Mouse (Mus musculus) myocyte (in vitro differentiated cells): ENCODE measurements around the gene Slc2a5. TPM values are rescaled to one million over a fixed set of nuclear protein-coding genes. Genes with fewer than 3 reads are reported as not detected.
A peak's percentile ranks its signal among the peaks of the same experiment; 100 is the strongest.

Experiments used
- H3K27me3 ChIP-seq: one replicate; pipeline ENCODE4 v1.6.1; 2011; ENCODE audit not compliant: control insufficient read depth, insufficient read depth, insufficient read length
- H3K36me3 ChIP-seq: one replicate; pipeline ENCODE4 v1.6.1; 2011; ENCODE audit not compliant: control insufficient read depth, insufficient read depth
- H3K4me2 ChIP-seq: one replicate; pipeline ENCODE4 v1.6.1; 2011; ENCODE audit warnings: low read depth, control low read depth
- H3K4me3 ChIP-seq: one replicate; pipeline ENCODE4 v1.5.1; 2011; ENCODE audit warnings: mild to moderate bottlenecking, control low read depth, moderate library complexity
- H3K79me2 ChIP-seq: one replicate; pipeline ENCODE4 v1.6.1; 2011; ENCODE audit not compliant: control insufficient read depth, insufficient read depth
- H3ac ChIP-seq: one replicate; pipeline ENCODE4 v1.6.1; 2011; ENCODE audit not compliant: control insufficient read depth, insufficient read length
- CEBPB ChIP-seq: IDR thresholded peaks from 2 replicates; pipeline ENCODE4 v1.6.1; 2011; ENCODE audit warnings: mild to moderate bottlenecking, moderate library complexity; ENCODE audit not compliant: poor library complexity, insufficient read depth, severe bottlenecking
- E2F4 ChIP-seq: IDR thresholded peaks from one replicate; pipeline ENCODE4 v1.6.1; 2011; ENCODE audit warnings: mild to moderate bottlenecking, control low read depth, moderate library complexity; ENCODE audit not compliant: insufficient read depth
- MAX ChIP-seq: IDR thresholded peaks from one replicate; pipeline ENCODE4 v1.6.1; 2011; ENCODE audit warnings: low read depth, mild to moderate bottlenecking, control low read depth
- MYOD1 ChIP-seq, 3 experiments: IDR thresholded peaks; one replicate each; pipeline ENCODE4 v1.6.1; 2011; ENCODE audit warnings: control low read depth in 2 of 3, low read depth in 2 of 3, mild to moderate bottlenecking in 2 of 3, moderate library complexity in 1 of 3; ENCODE audit not compliant: insufficient read length in 2 of 3, control insufficient read depth in 1 of 3
- MYOG ChIP-seq, 3 experiments: IDR thresholded peaks; one replicate each; pipeline ENCODE4 v1.6.1; 2011; ENCODE audit warnings: control low read depth in 2 of 3, low read depth in 2 of 3, mild to moderate bottlenecking in 2 of 3; ENCODE audit not compliant: insufficient read length in 2 of 3, control insufficient read depth in 1 of 3, insufficient read depth in 1 of 3
- POLR2A ChIP-seq: IDR thresholded peaks from one replicate; pipeline ENCODE4 v1.6.1; 2011; ENCODE audit warnings: low read depth, mild to moderate bottlenecking, control low read depth, moderate library complexity; ENCODE audit not compliant: insufficient read length
- POLR2AphosphoS2 ChIP-seq: IDR thresholded peaks from one replicate; pipeline ENCODE4 v1.6.1; 2011; ENCODE audit warnings: low read depth, control low read depth; ENCODE audit not compliant: insufficient read length
- REST ChIP-seq: IDR thresholded peaks from one replicate; pipeline ENCODE4 v1.6.1; 2011; ENCODE audit warnings: mild to moderate bottlenecking, control low read depth, moderate library complexity; ENCODE audit not compliant: insufficient read depth, insufficient read length
- SRF ChIP-seq: IDR thresholded peaks from one replicate; pipeline ENCODE4 v1.6.1; 2011; ENCODE audit warnings: low read depth; ENCODE audit not compliant: control insufficient read depth, insufficient read length
- TCF12 ChIP-seq: IDR thresholded peaks from one replicate; pipeline ENCODE4 v1.6.1; 2011; ENCODE audit warnings: mild to moderate bottlenecking, control low read depth; ENCODE audit not compliant: poor library complexity, insufficient read depth, severe bottlenecking
- TCF3 ChIP-seq: IDR thresholded peaks from one replicate; pipeline ENCODE4 v1.6.1; 2011; ENCODE audit warnings: low read depth, control low read depth; ENCODE audit not compliant: insufficient read length
- USF1 ChIP-seq: IDR thresholded peaks from one replicate; pipeline ENCODE4 v1.6.1; 2011; ENCODE audit warnings: low read depth, mild to moderate bottlenecking, control low read depth, moderate library complexity
- polyA plus RNA-seq: library from polyadenylated mRNA; unstranded; fragments of >200 nt; fragmentation: generic; extraction: Trizol; gene quantifications from one replicate; pipeline ENCODE4 v1.2.1, GENCODE M21; 2012; ENCODE audit warnings: missing spikeins

Slc2a5 gene
- polyA plus RNA-seq, 1 experiment: 0.24 TPM

GRCm38 (mm10) chr4:150076147-150076546 lies 42.9 kb upstream of the Slc2a5 start:
- Histone ChIP-seq H3K4me3 (no peak overlapping the region), H3K36me3 (no peaks in the 10 kb centered on the region), H3ac (no peak overlapping the region), H3K27me3 (no peaks in the 10 kb centered on the region), H3K79me2 (no peaks in the 10 kb centered on the region), H3K4me2 (no peak overlapping the region)
- TF ChIP-seq MYOG (IDR thresholded peaks at IDR 0.05; ENCODE audit: control insufficient read depth in 1 of 3, insufficient read depth in 1 of 3, insufficient read length in 2 of 3, low read depth in 2 of 3) (no peak), TCF12 (no peak), E2F4 (no peak), REST (no peak), TCF3 (no peak), USF1 (no peak), POLR2A (no peak), CEBPB (no peak), SRF (no peak), MAX (no peak)

DNA sequence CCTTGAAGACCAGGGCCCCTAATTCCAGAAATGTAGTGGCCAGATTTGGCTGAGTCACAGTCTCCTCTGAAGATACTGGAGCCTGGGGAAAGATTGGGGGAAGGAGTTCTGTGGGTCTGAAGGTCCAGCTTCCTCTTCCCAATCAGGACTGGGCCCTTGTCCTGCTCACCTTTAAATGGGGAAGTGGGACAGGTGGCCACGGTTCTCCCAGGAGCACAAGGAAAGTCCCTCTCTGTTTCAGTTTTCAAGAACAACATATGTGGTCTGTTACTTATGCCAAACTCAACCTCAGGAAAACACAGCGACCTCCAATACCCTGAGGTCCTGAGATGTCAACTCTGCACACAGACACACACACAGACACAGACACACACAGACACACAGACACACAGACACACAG lies 40.4 kb upstream of the Slc2a5 start:
- H3K4me3 ChIP-seq: no peak overlapping the region
- no peaks in the 10 kb centered on the region for H3K36me3 ChIP-seq
- no peak overlapping the region for H3ac ChIP-seq
- no peaks in the 10 kb centered on the region for H3K79me2 ChIP-seq
- no peak for TF ChIP-seq POLR2A
- TF ChIP-seq CEBPB: no peak
- no peak for TF ChIP-seq E2F4
- no peak for TF ChIP-seq SRF
- no peak for TF ChIP-seq POLR2AphosphoS2
- no peak for TF ChIP-seq TCF12
- TF ChIP-seq USF1: no peak
- no peak for TF ChIP-seq REST
- TF ChIP-seq MYOD1 (IDR thresholded peaks at IDR 0.05; ENCODE audit: control insufficient read depth in 1 of 3, insufficient read length in 2 of 3, low read depth in 2 of 3): no peak
- no peak for TF ChIP-seq TCF3
- H3K27me3 ChIP-seq: no peaks in the 10 kb centered on the region
- H3K4me2 ChIP-seq: peak overlapping the region; percentile 12

GRCm38 (mm10) chr4:150079244-150079643 lies 39.8 kb upstream of the Slc2a5 start:
- Histone ChIP-seq H3K79me2 (no peaks in the 10 kb centered on the region), H3K36me3 (no peaks in the 10 kb centered on the region), H3ac (no peak overlapping the region), H3K4me3 (no peak overlapping the region), H3K4me2 (no peak overlapping the region), H3K27me3 (no peaks in the 10 kb centered on the region)
- peak in 1 of 3 experiments; percentile 26 for TF ChIP-seq MYOD1 (IDR thresholded peaks at IDR 0.05; ENCODE audit: control insufficient read depth in 1 of 3, insufficient read length in 2 of 3, low read depth in 2 of 3)
- TF ChIP-seq SRF: no peak

DNA sequence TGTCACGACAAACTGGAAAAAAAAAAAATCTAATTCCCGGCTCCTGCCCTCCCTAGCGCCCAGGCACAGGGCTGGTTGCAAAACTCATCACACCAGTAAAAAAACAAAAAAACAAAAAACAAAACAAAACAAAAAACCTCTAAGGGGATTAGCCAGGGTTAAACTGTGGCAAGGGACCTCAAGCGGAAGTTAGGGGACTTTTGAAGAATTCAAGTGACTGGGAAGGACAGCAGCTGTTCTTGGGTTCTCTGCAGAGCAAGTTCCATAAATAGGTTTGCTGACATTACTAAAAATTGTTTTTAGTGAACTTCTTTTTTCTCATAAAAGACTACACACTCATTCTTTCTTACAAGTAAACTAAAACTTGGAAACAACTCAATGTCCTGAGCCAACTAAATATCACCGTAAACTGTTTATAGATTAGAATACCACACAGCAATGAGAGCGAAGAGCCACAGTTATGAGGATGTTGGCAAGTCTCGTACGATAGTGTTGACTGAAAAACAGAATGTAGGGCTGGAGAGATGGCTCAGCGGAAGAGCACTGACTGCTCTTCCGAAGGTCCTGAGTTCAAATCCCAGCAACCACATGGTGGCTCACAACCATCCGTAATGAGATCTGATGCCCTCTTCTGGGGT lies 38.6 kb upstream of the Slc2a5 start:
- Histone ChIP-seq H3K79me2 (no peaks in the 10 kb centered on the region), H3ac (no peak overlapping the region), H3K27me3 (no peaks in the 10 kb centered on the region), H3K4me3 (no peak overlapping the region), H3K4me2 (no peak overlapping the region), H3K36me3 (no peaks in the 10 kb centered on the region)
- peak in 1 of 3 experiments; percentile 74 for TF ChIP-seq MYOG (IDR thresholded peaks at IDR 0.05; ENCODE audit: control insufficient read depth in 1 of 3, insufficient read depth in 1 of 3, insufficient read length in 2 of 3, low read depth in 2 of 3)
- TF ChIP-seq MAX: no peak
- TF ChIP-seq SRF: no peak
- no peak for TF ChIP-seq CEBPB
- no peak for TF ChIP-seq TCF3
- TF ChIP-seq TCF12: no peak
- TF ChIP-seq MYOD1 (IDR thresholded peaks at IDR 0.05; ENCODE audit: control insufficient read depth in 1 of 3, insufficient read length in 2 of 3, low read depth in 2 of 3): peak in 2 of 3 experiments; percentile 4 to 68

DNA sequence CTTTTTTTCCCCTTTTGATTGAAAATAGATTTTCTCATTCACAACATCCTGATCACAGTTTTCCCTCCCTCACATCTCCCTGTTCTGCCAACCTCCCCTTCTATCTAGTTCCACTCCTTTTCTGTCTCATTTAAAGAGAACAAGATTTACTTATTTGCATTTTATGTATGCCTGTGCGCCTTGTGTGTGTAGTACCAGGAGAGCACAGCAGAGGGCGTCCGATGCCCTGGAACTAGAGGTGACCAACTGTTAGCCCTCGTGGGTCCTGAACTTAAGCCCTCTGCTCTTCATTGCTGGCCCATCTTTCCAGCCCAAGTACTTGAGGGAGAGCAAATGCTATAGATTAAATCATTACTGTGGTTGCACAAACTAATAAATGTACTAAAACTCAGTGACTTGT lies 33.7 kb upstream of the Slc2a5 start:
- Histone ChIP-seq H3K79me2 (no peaks in the 10 kb centered on the region), H3K36me3 (no peaks in the 10 kb centered on the region), H3K4me2 (no peak overlapping the region), H3K4me3 (no peak overlapping the region), H3K27me3 (no peaks in the 10 kb centered on the region), H3ac (no peak overlapping the region)
- TF ChIP-seq POLR2AphosphoS2 (no peak), REST (no peak), POLR2A (no peak), MYOG (IDR thresholded peaks at IDR 0.05; ENCODE audit: control insufficient read depth in 1 of 3, insufficient read depth in 1 of 3, insufficient read length in 2 of 3, low read depth in 2 of 3) (no peak), MYOD1 (IDR thresholded peaks at IDR 0.05; ENCODE audit: control insufficient read depth in 1 of 3, insufficient read length in 2 of 3, low read depth in 2 of 3) (no peak), CEBPB (no peak), TCF12 (no peak), SRF (no peak), MAX (no peak), USF1 (no peak), TCF3 (no peak), E2F4 (no peak)
